Mouse (Mus musculus) fat pad, adult 2 months (tissue): ENCODE data around the gene Gm29094.
"Not testable (repeated sequence)": the region's sequence is repeated elsewhere in the genome, so short reads cannot be mapped to it uniquely, and the experiment has no call there.

Experiments
- DNase-seq: peaks from one replicate; pipeline ENCODE4 v3.0.0-alpha.2; 2011; ENCODE audit warnings: low read depth, low spot score; ENCODE audit errors: extremely low read depth

The Gm29094 gene

GRCm38 (mm10) chr9:89198969-89199416 is at the start of gene Gm29094, which contains the start of gene Bcl2a1b:
Gene Gm29094 (plus strand): TSS chr9:89199379.
Gene Bcl2a1b (plus strand): TSS chr9:89199209.
- DNase-seq, result not testable (repeated sequence)

- not testable (repeated sequence) for DNase-seq
Observed at GRCm38 (mm10) chr9:89172539-89172938, 26.6 kb upstream of the Gm29094 start.

GRCm38 (mm10) chr9:89178833-89179232 is 20.3 kb upstream of the Gm29094 start:
- not testable (repeated sequence) for DNase-seq

GRCm38 (mm10) chr9:89179469-89179868 is 19.7 kb upstream of the Gm29094 start:
- not testable (repeated sequence) for DNase-seq

GRCm38 (mm10) chr9:89187006-89187405 is 12.2 kb upstream of the Gm29094 start:
- DNase-seq, result not testable (repeated sequence)

- DNase-seq, result not testable (repeated sequence)
Observed at GRCm38 (mm10) chr9:89195483-89195882, 3.7 kb upstream of the Gm29094 start.

DNA sequence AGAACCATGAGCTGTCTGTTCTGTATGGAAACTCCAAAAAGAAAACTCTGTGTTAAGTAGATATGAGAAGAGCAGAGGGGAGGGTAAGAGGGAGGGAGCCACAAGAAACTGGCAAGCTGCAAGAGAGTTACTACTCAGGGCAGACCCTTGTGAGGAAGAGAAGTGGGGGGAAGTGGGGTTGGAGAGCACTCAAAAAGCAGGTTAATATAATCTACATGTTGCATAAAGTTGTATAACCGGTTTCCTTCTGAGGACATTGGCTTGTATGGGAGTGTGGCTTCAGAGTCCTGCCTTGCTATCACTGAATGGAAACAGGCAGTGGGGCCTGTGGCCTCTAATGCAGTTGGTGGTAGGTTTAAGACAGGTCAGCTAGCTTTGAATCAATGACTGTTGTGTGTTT is 1.7 kb upstream of the Gm29094 start:
- not testable (repeated sequence) for DNase-seq

- not testable (repeated sequence) for DNase-seq
Observed at GRCm38 (mm10) chr9:89198349-89198748, 830 bp upstream of the Gm29094 start.

GRCm38 (mm10) chr9:89202256-89202655 is 3.1 kb downstream of the Gm29094 start:
- DNase-seq, result not testable (repeated sequence)

GRCm38 (mm10) chr9:89208939-89209338 is 9.8 kb downstream of the Gm29094 start:
- DNase-seq, result not testable (repeated sequence)

DNA sequence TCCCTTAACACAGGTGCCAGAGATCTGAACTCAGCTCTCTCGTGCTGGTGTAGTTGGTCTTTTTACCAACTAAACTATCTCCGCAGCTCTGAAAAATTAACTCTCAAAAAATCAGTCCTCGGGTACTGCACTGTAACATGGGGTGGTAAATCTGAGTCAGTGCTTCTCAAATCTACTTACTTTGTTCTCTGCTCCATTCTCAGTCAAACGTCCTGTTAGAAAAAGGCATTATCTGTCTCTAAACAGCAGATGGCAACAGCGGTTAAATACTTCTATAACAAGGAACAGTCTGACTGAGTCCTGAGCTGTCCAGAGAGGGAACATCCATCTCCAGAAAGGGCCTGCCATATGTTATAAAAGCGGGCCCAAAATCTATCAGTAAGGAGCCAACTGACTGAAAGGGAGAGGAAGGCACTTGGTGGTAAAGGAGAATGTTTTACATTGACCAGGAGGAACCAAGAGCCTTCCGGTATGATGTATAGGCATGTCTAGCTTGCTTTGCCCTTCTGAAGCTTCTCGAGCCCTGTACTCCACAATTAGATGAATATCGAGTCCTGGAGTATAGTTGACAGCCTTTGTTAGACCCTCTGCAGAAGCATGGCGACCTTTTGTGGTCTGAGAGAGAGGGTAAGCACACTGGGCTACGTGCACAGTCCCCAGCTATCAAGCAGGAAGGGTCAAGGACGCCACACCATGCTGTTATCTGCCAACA is 11.3 kb downstream of the Gm29094 start, which contains the start of gene Mthfs:
Mthfs (plus strand) TSS at position 324 of the 712 bp plus-strand sequence.
- not testable (repeated sequence) for DNase-seq

- DNase-seq, result not testable (repeated sequence)
Observed at GRCm38 (mm10) chr9:89211065-89211858, 12.1 kb downstream of the Gm29094 start.

DNA sequence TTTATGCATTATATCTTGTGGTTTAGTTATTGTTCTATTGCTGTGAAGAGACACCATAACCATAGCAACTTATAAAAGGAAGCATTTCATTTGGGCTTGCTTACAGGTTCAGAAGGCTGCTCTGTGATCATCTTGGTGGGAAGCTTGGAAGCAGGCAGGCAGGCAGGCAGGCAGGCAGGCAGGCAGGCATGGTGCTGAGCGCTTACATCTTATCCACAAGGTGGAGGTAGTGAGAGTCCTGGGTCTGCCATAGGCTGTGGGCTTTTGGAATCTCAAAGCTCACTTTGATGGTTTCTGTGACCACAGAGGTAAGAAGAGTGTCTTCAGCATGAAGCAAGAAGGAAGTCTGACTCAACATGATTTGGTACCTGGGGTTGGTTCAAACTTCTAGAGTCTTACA is 13.2 kb downstream of the Gm29094 start:
- DNase-seq, result not testable (repeated sequence)

- not testable (repeated sequence) for DNase-seq
Observed at GRCm38 (mm10) chr9:89218174-89218573, 19.0 kb downstream of the Gm29094 start.

DNA sequence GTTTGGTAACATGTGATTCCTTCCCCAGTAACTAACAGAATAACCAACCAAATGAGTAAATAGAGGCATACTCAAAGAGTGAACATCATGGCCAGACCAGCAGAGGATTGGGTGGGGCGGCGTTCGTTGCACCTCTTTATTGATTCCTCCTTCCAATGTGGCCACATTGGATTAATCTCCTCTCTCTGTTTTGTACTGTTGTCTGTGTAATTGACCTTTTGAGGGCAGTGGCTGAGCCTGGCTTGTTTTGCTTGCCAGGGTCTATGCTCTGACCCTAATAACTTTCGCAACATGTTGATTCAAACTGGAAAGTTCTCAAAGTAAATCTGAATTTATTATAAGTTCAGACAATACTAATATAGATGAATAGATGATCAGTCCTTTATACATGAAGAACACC is 20.5 kb downstream of the Gm29094 start:
- DNase-seq, result not testable (repeated sequence)

DNA sequence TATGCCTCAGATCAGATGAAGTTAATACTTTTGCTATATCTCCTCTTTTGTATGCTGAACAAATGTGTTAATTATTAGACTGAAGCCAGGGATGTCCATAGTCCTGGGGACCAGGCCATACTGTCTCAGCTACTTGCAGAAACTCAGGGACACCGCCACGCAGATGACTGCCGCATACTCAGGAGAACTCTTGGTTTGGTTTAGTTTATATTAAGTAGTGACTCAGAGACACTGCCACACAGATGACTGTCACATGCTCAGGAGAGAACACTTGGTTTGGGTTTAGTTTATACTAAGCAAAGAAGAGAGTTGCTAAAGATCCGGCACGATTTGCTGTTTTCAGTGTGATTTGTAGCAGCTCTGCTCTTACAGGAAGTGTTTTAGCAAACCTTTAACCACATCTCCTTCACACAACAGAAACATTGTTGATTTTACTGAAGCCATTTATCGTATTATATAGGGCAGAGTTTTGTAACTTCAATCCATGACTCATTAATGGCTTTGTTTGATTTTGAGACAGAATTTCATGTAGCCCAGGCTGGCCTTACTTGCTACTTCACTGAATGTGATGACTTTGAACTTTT is 21.6 kb downstream of the Gm29094 start:
- DNase-seq, result not testable (repeated sequence)

- DNase-seq, result no peak
Observed at GRCm38 (mm10) chr9:89226071-89226470, 26.9 kb downstream of the Gm29094 start.

DNA sequence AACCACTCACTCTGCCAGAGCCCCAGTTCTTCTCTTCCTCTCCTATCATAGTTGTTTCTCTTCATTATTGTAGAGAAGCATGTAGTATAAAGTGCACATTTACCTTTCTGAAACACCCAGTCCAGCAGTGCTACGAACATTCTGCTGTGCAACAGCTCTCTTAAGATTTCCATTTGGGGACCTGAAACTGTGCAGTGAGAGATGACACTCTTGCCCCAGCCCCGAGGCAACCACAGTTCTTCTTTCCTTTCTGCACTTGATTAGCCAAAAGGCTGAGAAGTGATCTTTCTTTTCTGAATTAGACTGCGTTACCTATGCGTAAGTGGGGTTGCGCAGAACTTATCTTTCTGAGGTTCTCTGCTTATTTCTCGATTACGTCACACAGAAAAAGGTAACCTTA is 28.9 kb downstream of the Gm29094 start:
- DNase-seq, result no peak

GRCm38 (mm10) chr9:89230897-89231497 is 31.8 kb downstream of the Gm29094 start:
- DNase-seq, result not testable (repeated sequence)

DNA sequence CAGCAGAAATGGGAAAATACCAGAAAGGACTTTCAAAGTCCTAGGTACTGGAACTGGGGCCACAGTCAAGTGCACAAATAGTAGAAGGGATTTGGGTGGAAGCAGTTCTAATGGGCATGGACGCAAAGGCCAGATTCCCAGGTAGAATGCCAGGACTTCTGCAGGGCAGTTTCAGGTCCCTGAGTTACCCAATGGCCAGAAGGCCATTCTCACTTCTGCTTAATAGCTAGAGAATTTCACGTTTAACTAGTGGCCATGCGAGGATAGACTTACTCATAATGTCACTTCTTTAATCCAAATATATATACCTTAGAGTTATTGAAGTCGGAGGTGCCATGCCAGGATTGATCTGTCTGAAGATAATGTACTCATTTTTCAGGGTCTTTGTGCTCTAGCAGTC is 38.0 kb downstream of the Gm29094 start:
- DNase-seq, result not testable (repeated sequence)

- DNase-seq, result not testable (repeated sequence)
Observed at GRCm38 (mm10) chr9:89238976-89239505, 39.9 kb downstream of the Gm29094 start.
